Mouse (Mus musculus): ENCODE measurements around the gene Cdh11. TPM values are rescaled to one million over a fixed set of nuclear protein-coding genes. Genes with fewer than 3 reads are reported as not detected.

Cdh11 gene
- polyA plus RNA-seq, 1 experiment = 4.1 TPM

DNA sequence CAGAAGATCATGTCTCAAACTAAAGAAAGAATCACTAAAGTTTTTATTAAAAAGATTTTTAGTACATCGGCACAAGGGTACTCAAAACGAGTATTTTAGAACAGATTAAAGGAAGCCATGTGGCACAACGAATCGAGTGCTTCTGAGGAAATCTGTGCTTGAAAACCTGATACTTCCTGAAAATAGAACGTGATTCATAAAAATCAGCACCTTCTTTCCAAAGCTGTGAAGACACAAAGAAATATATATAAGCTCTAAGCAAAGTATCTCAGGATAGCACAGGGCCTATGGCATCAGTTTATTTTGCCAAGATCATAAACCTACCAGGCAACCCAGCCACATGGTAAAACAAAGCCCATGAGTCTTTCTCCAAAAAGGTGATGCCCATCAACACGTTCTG is 191.5 kb downstream of the Cdh11 start:
- Histone ChIP-seq H3K27ac (ENCODE audit: insufficient read depth, low read depth, low read length) (no peak overlapping the region), H3K4me3 (ENCODE audit: low read depth, low read length) (no peak overlapping the region), H3K4me1 (ENCODE audit: control insufficient read depth, insufficient read depth, insufficient read length, low read length) (no peaks in the 10 kb centered on the region), H3K27me3 (ENCODE audit: control insufficient read depth, insufficient read depth, low read length) (no peaks in the 10 kb centered on the region), H3K36me3 (ENCODE audit: control insufficient read depth, insufficient read depth, low read length) (no peaks in the 10 kb centered on the region)
- TF ChIP-seq POLR2A (IDR thresholded peaks at IDR 0.05; ENCODE audit: low read depth, low read length) (no peak), CTCF (IDR thresholded peaks at IDR 0.05; ENCODE audit: extremely low read depth, insufficient read length, insufficient replicate concordance, low read depth, low read length) (no peak)
- WGBS = 82% methylated on average over 6 of the region's 6 CpGs

Measured in small intestine, adult 2 months (tissue).